ENCODE assay signal across 3 mouse cellular contexts in the genomic region with DNA sequence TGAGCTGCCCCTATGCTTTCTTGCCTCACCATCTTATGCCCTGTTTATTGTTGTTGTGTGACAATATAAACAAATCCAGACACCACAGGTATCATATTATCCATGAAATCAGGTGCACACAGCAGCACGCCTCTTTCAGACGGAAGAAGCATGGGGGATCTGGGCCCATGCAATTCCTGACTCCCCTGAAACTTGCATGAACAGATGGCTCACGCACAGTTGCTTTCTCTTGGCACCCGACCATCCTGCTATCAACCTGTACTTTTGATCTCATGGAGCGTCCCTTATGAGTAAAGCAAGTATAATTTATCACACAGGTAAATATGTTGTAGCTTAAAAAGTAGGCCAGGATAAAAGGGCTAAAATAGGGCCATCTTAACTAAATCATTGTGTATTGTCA.
"Had no signal": no experiment of that assay in that cellular context is flagged by ENCODE, and none has a peak within 500 bp of the region (broad histone marks: within the 10 kb centered on the region; RNA-seq: fewer than 3 reads in every experiment).

No protein-coding gene starts in this region.

- DNase-seq: kidney, postnatal 25 days; left cerebral cortex, postnatal 4 days; lung, adult 18-20 months had no signal
